Mouse (Mus musculus) lung, adult 18-20 months (tissue): Measurements from ENCODE around the gene Vasp.

Experiments
- DNase-seq, 2 experiments: peaks; one replicate each; pipeline ENCODE4 v3.0.0; 2022; ENCODE audit warnings: mixed read lengths in 2 of 2

Gene Vasp

GRCm38 (mm10) chr7:19271238-19272172, at the start of gene Vasp:
Vasp (minus strand) TSS chr7:19271817.
- peak; percentile 91 for DNase-seq

GRCm38 (mm10) chr7:19320637-19321036, 49.0 kb upstream of the Vasp start:
- no peak for DNase-seq

- peak; percentile 96 to 98 for DNase-seq
Measured at GRCm38 (mm10) chr7:19319906-19320305, 48.3 kb upstream of the Vasp start.

GRCm38 (mm10) chr7:19319458-19319857, 47.8 kb upstream of the Vasp start:
- peak in 1 of 2 experiments; percentile 40 for DNase-seq

GRCm38 (mm10) chr7:19318676-19319075, 47.1 kb upstream of the Vasp start:
- DNase-seq: no peak

GRCm38 (mm10) chr7:19318201-19318600, 46.6 kb upstream of the Vasp start:
- DNase-seq: no peak

- peak; percentile 72 to 81 for DNase-seq
Measured at GRCm38 (mm10) chr7:19316451-19317161, 45.0 kb upstream of the Vasp start.

- DNase-seq: no peak
Measured at GRCm38 (mm10) chr7:19314033-19314432, 42.4 kb upstream of the Vasp start.

GRCm38 (mm10) chr7:19311991-19312390, 40.4 kb upstream of the Vasp start:
- no peak for DNase-seq

- DNase-seq: peak; percentile 94 to 97
Measured at GRCm38 (mm10) chr7:19309884-19310641, 38.4 kb upstream of the Vasp start, which contains the start of gene Fosb. Fosb (minus strand) TSS chr7:19310051.

- DNase-seq: no peak
Measured at GRCm38 (mm10) chr7:19309278-19309883, 37.8 kb upstream of the Vasp start.

GRCm38 (mm10) chr7:19308454-19309277, 37.0 kb upstream of the Vasp start:
- peak; percentile 96 to 98 for DNase-seq

GRCm38 (mm10) chr7:19307739-19308453, 36.3 kb upstream of the Vasp start:
- peak; percentile 83 to 89 for DNase-seq

- DNase-seq: no peak
Measured at GRCm38 (mm10) chr7:19306819-19307738, 35.5 kb upstream of the Vasp start.

GRCm38 (mm10) chr7:19305796-19306765, 34.5 kb upstream of the Vasp start:
- no peak for DNase-seq

- no peak for DNase-seq
Measured at GRCm38 (mm10) chr7:19305413-19305735, 33.8 kb upstream of the Vasp start.

- DNase-seq: no peak
Measured at GRCm38 (mm10) chr7:19304501-19305412, 33.1 kb upstream of the Vasp start.
